Mouse (Mus musculus) liver, embryonic 15.5 days (tissue): Measurements from ENCODE around the gene Mfsd14a. TPM values are rescaled to one million over a fixed set of nuclear protein-coding genes. Genes with fewer than 3 reads are reported as not detected.

Experiments
- ATAC-seq: fragments of 200-750 bp; cut with Nextera tagmentation; 2 replicates; pipeline ENCODE4 v1.8.0; 2017; ENCODE audit warnings: moderate number of reproducible peaks, mild to moderate bottlenecking, moderate library complexity; ENCODE audit not compliant: insufficient read depth
- H3K27ac ChIP-seq: fragments of 300-500 bp; sonication (generic); replicated peaks from 2 replicates; pipeline ENCODE4 v1.5.1; 2015; ENCODE audit warnings: mild to moderate bottlenecking, inconsistent platforms
- H3K27me3 ChIP-seq: fragments of 300-500 bp; sonication (generic); 2 replicates; pipeline ENCODE4 v1.6.1; 2015; ENCODE audit warnings: mild to moderate bottlenecking, inconsistent platforms
- H3K36me3 ChIP-seq: fragments of 300-500 bp; sonication (generic); replicated peaks from 2 replicates; pipeline ENCODE4 v1.6.1; 2015; ENCODE audit warnings: moderate library complexity, mild to moderate bottlenecking, inconsistent platforms
- H3K4me1 ChIP-seq: fragments of 300-500 bp; sonication (generic); replicated peaks from 2 replicates; pipeline ENCODE4 v1.6.1; 2015; ENCODE audit warnings: inconsistent platforms
- H3K4me2 ChIP-seq: fragments of 300-500 bp; sonication (generic); 2 replicates; pipeline ENCODE4 v1.6.1; 2015; ENCODE audit warnings: moderate library complexity, mild to moderate bottlenecking, inconsistent platforms
- H3K4me3 ChIP-seq: fragments of 300-500 bp; sonication (generic); replicated peaks from 2 replicates; pipeline ENCODE4 v1.5.1; 2015; ENCODE audit warnings: mild to moderate bottlenecking, inconsistent platforms
- H3K9ac ChIP-seq: fragments of 300-500 bp; sonication (generic); 2 replicates; pipeline ENCODE4 v1.6.1; 2015; ENCODE audit warnings: moderate library complexity, mild to moderate bottlenecking, inconsistent platforms
- H3K9me3 ChIP-seq: fragments of 300-500 bp; sonication (generic); replicated peaks from 2 replicates; pipeline ENCODE4 v1.6.1; 2016; ENCODE audit warnings: inconsistent platforms
- WGBS: fragments of 180-500 bp; shearing (Covaris S2); methylation state at CpG from one replicate; pipeline ENCODE4 v1.1.7; 2015; ENCODE audit warnings: mixed read lengths; ENCODE audit not compliant: insufficient replicate concordance; 5-methylcytosine and 5-hydroxymethylcytosine counted together
- polyA plus RNA-seq: library from polyadenylated mRNA; unstranded; fragments of >200 nt; fragmentation: Nextera tagmentation; extraction: Ambion mirVana; gene quantifications from 2 replicates; pipeline ENCODE4 v1.2.1, GENCODE M21; 2015

Gene Mfsd14a
- polyA plus RNA-seq, 1 experiment from 2014 or later, result 33.3 TPM

DNA sequence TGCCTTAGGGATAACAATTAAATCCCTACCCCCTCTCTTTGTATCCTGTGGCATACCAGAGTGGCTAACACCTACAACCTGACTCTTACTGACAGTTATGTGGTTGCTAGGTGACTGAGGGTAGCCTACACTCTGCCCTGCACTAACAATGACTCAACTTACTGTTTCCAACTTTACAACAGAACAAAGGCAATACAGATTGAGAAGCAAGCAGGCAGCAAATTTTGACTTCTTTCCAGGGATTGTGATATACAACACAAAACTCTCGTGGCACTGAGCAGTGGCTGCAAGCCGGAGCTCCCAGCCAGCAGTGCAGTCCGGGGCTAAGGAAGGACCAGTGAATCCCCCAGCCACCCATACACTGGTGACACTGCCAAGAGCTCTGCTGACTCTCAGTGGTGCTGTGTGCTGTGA, 10.4 kb downstream of the Mfsd14a start:
- ATAC-seq, result no peak; the same call in 1 of the 2 replicates
- peaks cover 26% of the 10 kb centered on the region for H3K36me3 ChIP-seq
- no peak overlapping the region for H3K4me3 ChIP-seq
- H3K27ac ChIP-seq, result no peak overlapping the region
- 67% methylated on average over 3 of the region's 3 CpGs for WGBS
- no peak overlapping the region for H3K9ac ChIP-seq
- no peaks in the 10 kb centered on the region for H3K27me3 ChIP-seq
- H3K9me3 ChIP-seq, result no peaks in the 10 kb centered on the region
- peaks cover 44% of the 10 kb centered on the region for H3K4me1 ChIP-seq
- H3K4me2 ChIP-seq, result no peak overlapping the region

DNA sequence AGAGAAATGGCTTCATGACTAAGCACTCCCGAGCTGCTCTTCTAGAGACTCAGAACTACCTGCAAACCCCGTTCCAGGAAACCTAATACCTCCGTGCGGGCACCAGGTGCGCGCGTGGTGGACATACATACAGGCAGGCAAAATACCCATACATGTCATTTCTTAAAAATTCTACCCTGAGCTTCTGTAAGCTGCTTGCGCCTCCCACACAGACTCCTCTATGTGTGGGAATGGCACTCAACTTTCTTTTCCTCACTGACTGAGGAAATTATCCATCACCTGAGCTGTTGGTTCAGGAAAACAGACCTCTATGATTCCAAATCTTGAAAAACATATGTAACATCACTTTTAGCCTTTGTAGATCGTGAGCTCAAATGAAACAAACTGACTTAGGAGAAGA, 11.8 kb downstream of the Mfsd14a start:
- no peak for ATAC-seq

DNA sequence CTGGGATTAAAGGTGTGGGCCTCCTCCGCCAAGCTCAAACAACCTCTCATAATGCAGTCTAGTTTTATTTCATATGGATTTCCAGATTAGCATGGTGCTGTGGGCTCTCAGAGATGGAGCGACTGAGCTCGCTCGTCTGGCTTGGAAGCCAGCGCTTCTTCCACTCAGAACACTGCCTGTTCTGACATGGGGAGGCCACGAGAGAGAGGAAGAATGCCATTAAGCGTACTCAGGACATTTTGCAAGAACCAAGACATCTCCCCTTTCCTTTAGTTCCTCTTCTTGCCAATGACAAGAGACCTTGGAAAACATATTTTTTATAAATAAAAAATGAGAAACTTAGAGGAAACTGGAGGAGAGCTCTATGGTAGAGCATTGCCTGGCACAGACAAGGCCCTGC, 13.7 kb downstream of the Mfsd14a start:
- 80% methylated on average over 7 of the region's 7 CpGs for WGBS
- Histone ChIP-seq H3K4me2 (no peak overlapping the region), H3K27ac (0 out of 2 replicates have a peak overlapping the region, but pooled peaks have one; percentile 33), H3K9me3 (no peaks in the 10 kb centered on the region), H3K27me3 (no peaks in the 10 kb centered on the region), H3K4me1 (peaks cover 31% of the 10 kb centered on the region), H3K36me3 (peaks cover 55% of the 10 kb centered on the region), H3K4me3 (no peak overlapping the region), H3K9ac (no peak overlapping the region)
- no peak for ATAC-seq

More for the DNA sequence above, 11.8 kb downstream of the Mfsd14a start:
- Histone ChIP-seq H3K36me3 (peaks cover 39% of the 10 kb centered on the region), H3K4me3 (no peak overlapping the region), H3K9ac (no peak overlapping the region), H3K9me3 (no peaks in the 10 kb centered on the region), H3K4me2 (no peak overlapping the region), H3K27ac (no peak overlapping the region), H3K27me3 (no peaks in the 10 kb centered on the region), H3K4me1 (peaks cover 35% of the 10 kb centered on the region)
- WGBS, result 87% methylated on average over 9 of the region's 9 CpGs

DNA sequence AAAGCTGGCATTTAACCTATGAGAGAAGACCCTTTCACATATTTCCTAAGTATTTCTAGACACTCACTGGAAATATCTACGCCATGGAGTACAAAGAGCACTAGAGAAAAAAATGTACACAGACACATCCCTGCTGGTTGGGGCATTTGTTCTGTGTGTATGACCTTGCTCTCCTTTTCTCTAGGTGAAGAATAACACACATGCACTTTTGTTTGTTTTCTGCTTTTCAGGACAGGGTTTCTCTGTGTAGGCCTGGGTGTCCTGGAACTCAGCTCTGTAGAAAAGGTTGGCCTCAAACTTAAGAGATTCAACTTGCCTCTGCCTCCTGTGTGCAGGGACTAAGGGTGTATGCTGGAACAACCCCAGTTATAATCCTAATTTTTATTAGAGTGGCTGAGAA, 16.1 kb downstream of the Mfsd14a start:
- ATAC-seq, result no peak
- Histone ChIP-seq H3K4me3 (no peak overlapping the region), H3K36me3 (peaks cover 75% of the 10 kb centered on the region), H3K27ac (no peak overlapping the region), H3K9me3 (no peaks in the 10 kb centered on the region), H3K4me2 (no peak overlapping the region), H3K9ac (no peak overlapping the region), H3K27me3 (no peaks in the 10 kb centered on the region), H3K4me1 (peaks cover 17% of the 10 kb centered on the region)
- 75% methylated on average over 1 of the region's 1 CpGs for WGBS

DNA sequence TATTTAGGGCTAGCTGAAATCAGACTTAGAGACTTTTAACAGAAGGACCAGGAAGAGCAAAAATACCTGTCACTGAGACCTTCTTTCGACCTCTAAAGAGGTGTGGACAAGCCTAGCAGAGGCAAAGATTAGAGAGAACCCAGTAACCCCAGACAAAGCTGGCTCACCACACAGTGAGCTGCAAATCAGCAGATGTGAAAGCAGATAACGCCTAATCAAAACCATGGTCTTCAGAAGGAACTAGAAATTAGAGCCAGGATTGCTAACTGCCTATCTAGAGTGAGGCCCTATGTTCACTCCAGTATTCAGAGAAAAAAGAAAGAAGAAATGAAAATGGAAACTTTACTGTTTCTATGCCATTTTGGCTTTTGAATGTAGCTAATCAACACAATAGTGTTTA, 20.1 kb downstream of the Mfsd14a start:
- Histone ChIP-seq H3K4me1 (0 out of 2 replicates have a peak, but pooled peaks cover 8% of the 10 kb centered on the region), H3K9ac (no peak overlapping the region), H3K36me3 (peaks cover 92% of the 10 kb centered on the region), H3K4me2 (no peak overlapping the region), H3K27me3 (no peaks in the 10 kb centered on the region), H3K9me3 (no peaks in the 10 kb centered on the region), H3K27ac (no peak overlapping the region), H3K4me3 (no peak overlapping the region)
- peak; percentile 14; the same call in 1 of the 2 replicates for ATAC-seq
- 54% methylated on average over 2 of the region's 2 CpGs for WGBS

DNA sequence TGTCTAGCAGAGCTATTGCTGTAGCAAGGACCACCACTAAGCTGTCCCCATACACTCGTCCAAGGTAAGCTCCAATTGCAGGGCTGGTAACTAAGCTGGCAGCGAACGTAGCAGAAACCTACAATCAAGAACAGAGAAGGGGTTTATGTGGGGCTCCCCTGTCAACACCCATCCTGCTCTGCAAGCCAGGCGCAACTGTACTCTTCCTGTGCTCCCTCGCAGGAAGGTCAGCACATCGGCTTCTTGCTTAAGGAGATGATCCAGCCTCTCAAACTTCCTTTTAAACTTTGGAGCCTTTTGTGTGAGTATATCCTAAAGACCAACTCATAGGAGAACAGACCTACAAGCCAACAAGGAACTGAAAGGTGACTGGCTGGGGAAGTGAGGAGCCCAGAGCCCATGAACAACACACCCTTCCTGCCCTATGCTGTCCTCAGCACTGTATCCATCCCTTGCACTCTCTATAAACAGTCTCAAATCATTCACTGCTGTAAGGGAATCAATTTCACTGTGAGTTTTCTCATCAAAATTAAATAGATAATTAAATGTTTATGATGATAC, 20.6 kb downstream of the Mfsd14a start:
- Histone ChIP-seq H3K36me3 (peaks cover 92% of the 10 kb centered on the region), H3K27ac (no peak overlapping the region), H3K9ac (no peak overlapping the region), H3K27me3 (no peaks in the 10 kb centered on the region), H3K4me3 (no peak overlapping the region), H3K4me2 (no peak overlapping the region), H3K4me1 (0 out of 2 replicates have a peak, but pooled peaks cover 8% of the 10 kb centered on the region), H3K9me3 (no peaks in the 10 kb centered on the region)
- no peak for ATAC-seq
- 83% methylated on average over 6 of the region's 6 CpGs for WGBS

DNA sequence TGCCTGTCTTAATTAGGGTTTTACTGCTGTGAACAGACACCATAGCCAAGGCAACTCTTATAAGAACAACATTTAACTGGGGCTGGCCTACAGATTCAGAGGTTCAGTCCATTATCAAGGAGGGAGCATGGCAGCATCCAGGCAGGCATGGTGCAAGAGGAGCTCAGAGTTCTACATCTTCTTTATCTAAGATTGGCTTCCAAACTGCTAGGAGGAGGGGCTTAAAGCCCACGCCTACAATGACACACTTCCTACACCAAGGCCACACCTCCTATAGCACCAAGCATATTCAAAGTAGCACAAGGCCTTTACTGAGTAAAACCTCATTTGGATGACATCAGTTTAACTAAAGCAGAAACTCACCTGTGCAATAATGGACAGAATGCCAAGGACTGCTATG, 22.5 kb downstream of the Mfsd14a start:
- H3K4me2 ChIP-seq, result no peak overlapping the region
- no peaks in the 10 kb centered on the region for H3K9me3 ChIP-seq
- H3K4me1 ChIP-seq, result 0 out of 2 replicates have a peak, but pooled peaks cover 8% of the 10 kb centered on the region
- 39% methylated on average over 1 of the region's 1 CpGs for WGBS
- H3K4me3 ChIP-seq, result no peak overlapping the region
- H3K27me3 ChIP-seq, result no peaks in the 10 kb centered on the region
- H3K27ac ChIP-seq, result no peak overlapping the region
- peaks cover 91% of the 10 kb centered on the region for H3K36me3 ChIP-seq
- ATAC-seq, result peak; percentile 66; the same call in 1 of the 2 replicates
- no peak overlapping the region for H3K9ac ChIP-seq

DNA sequence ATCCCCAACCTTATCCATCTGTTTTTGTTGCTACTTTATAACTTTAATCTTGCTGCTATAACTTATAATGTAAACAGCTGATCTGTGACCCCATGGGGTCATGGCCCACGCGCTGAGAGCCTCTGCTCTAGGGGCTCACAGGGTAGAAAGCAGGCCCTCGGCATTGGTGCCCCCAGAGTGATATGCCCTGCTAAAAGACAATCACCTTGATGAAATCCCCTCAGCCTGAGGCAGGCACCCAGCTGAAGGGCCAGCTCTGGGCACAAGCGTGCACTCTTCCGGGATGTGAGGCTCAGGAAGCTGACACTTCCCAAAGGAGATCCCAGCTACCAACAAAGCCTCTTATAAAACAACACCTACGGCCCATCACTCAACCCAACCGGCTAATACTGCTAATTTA, 23.9 kb downstream of the Mfsd14a start:
- WGBS, result 88% methylated on average over 7 of the region's 7 CpGs
- no peak overlapping the region for H3K9ac ChIP-seq
- H3K27me3 ChIP-seq, result no peaks in the 10 kb centered on the region

DNA sequence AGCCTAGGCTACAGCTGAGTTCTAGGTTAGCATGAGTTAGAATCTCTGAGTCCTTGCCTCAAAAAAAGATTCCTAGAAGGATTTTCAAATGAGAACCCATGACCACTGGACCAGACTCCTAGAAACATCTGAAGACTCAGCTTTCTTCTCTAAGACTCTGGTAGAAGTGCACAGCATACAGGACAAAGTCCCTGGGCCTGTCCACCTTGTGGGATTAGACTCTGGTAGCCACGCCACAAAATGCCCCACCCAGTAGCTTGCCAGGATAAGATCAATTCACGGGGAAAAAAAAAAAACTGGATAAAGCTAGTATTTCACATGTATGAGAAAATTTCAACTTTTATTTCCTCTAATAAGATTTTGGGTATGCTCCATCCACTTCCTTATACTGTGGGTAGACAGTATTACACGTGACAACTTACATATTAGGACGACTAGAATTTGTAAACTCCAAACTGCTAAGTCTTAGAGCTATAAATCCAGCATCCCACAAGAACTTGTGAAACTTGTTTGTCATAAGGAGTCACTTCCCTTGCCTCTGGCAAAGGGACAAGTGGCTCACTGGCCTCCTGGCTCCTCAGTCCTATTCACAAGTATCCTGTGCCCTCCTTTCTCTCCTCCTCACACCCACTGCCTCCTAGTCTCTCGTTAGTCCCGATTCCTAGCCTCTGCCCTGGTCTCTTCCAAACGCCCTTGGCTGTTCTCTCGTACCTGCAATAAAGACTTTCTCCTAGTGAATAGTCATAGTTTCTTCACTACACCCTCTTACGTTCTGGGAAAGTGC, 24.6 kb downstream of the Mfsd14a start:
- WGBS, result 76% methylated on average over 9 of the region's 9 CpGs

More for the DNA sequence above, 23.9 kb downstream of the Mfsd14a start:
- Histone ChIP-seq H3K36me3 (peaks cover 94% of the 10 kb centered on the region), H3K27ac (no peak overlapping the region), H3K4me1 (0 out of 2 replicates have a peak, but pooled peaks cover 8% of the 10 kb centered on the region), H3K9me3 (no peaks in the 10 kb centered on the region), H3K4me3 (no peak overlapping the region), H3K4me2 (no peak overlapping the region)
- ATAC-seq, result no peak

DNA sequence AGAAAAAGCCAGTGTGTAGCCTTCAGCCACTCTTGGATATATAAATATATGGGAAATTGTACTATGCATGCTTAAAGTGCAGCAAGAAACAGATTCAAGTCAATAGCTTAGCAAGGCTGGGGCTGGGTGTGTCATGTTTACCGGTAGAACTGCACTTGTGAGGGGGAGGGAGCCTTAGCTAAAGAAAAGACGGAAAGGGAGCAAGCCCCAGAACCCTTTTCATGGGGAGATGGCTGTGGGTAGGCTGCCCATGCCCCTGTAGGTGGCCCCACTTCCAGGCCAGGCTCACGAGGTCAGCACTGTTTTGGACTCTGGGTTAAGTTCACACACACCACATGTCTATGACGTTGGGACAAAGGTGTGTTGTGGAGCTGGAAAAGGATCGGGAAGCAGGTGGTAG, 26.7 kb downstream of the Mfsd14a start:
- Histone ChIP-seq H3K4me2 (no peak overlapping the region), H3K9me3 (no peaks in the 10 kb centered on the region), H3K27me3 (no peaks in the 10 kb centered on the region), H3K9ac (no peak overlapping the region), H3K27ac (no peak overlapping the region), H3K4me1 (0 out of 2 replicates have a peak, but pooled peaks cover 4% of the 10 kb centered on the region), H3K4me3 (no peak overlapping the region), H3K36me3 (peaks cover 92% of the 10 kb centered on the region)
- ATAC-seq, result no peak
- 70% methylated on average over 5 of the region's 5 CpGs for WGBS

More for the DNA sequence above, 24.6 kb downstream of the Mfsd14a start:
- H3K4me1 ChIP-seq, result 0 out of 2 replicates have a peak, but pooled peaks cover 8% of the 10 kb centered on the region
- peaks cover 92% of the 10 kb centered on the region for H3K36me3 ChIP-seq
- H3K4me3 ChIP-seq, result no peak overlapping the region
- no peak overlapping the region for H3K4me2 ChIP-seq
- no peak for ATAC-seq
- H3K27me3 ChIP-seq, result no peaks in the 10 kb centered on the region
- H3K9me3 ChIP-seq, result no peaks in the 10 kb centered on the region
- no peak overlapping the region for H3K9ac ChIP-seq
- H3K27ac ChIP-seq, result no peak overlapping the region

DNA sequence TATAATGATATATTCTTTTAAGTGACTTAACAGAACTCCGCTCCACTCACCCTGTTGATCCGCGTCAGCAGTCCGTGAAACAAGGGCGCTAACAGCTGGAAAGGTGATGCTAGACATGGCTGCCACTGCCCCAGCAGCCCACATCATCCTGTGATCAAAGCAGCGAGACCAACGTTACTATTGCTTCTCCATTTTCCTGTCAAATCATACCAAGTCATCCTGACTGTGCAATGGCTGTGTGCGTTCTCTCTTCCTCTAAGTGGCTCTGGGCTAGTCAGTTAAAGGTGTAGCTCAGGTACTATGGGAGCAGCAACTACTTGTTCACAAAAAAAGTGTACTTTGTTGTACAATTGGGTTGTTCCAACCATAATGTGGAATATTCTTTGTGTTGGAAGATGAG, 27.6 kb downstream of the Mfsd14a start:
- H3K9ac ChIP-seq, result no peak overlapping the region
- 78% methylated on average over 8 of the region's 8 CpGs for WGBS
- 0 out of 2 replicates have a peak, but pooled peaks cover under 1% of the 10 kb centered on the region for H3K4me1 ChIP-seq
- H3K27ac ChIP-seq, result no peak overlapping the region
- H3K4me2 ChIP-seq, result no peak overlapping the region
- H3K36me3 ChIP-seq, result peaks cover 92% of the 10 kb centered on the region
- no peaks in the 10 kb centered on the region for H3K27me3 ChIP-seq
- ATAC-seq, result 0 out of 2 replicates have a peak, but pooled peaks have one; percentile 12
- H3K9me3 ChIP-seq, result no peaks in the 10 kb centered on the region
- no peak overlapping the region for H3K4me3 ChIP-seq
